Mouse (Mus musculus): ENCODE results near the gene Cog1.

DNA sequence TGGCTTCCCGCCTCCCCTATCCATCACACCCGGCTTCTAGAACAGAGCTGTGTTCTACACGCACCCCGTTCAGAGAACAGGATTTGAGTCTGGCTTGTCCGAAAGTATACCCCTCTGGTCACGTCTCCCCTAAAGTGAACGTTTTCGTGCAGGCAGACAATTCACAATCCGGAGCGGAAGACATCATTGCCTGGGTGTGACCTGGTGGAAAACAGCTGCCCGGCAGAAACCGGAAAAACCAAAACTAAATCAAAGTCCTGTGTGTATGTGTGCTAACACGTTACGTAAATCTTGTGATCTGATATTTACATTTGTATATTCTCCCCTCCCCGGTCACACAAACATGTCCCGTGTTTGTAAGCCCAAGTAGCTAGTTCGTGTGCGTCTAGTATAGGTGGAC, 23.5 kb upstream of the Cog1 start:
- no peak for TF ChIP-seq CTCF (IDR thresholded peaks at IDR 0.05; ENCODE audit: low read depth, low read length)
- no peak for TF ChIP-seq POLR2A (IDR thresholded peaks at IDR 0.05; ENCODE audit: borderline replicate concordance, low read depth, low read length)

All from bone marrow macrophage, adult 2 months (primary cell).